Mouse (Mus musculus) layer of hippocampus, adult 9-11 months (tissue): ENCODE results near the gene Fkbp10.

Experiments used
- DNase-seq: peaks from one replicate; pipeline ENCODE4 v3.0.0; 2022

Gene Fkbp10

GRCm38 (mm10) chr11:100472935-100473295, 57.4 kb downstream of the Fkbp10 start:
- DNase-seq: no peak
